Mouse (Mus musculus) ovary, postnatal 14 days (tissue): ENCODE data around the gene Hs3st1.
"Not testable (repeated sequence)": the region's sequence is repeated elsewhere in the genome, so short reads cannot be mapped to it uniquely, and the experiment has no call there.

ENCODE experiments used
- DNase-seq: peaks from one replicate; pipeline ENCODE4 v3.0.0; 2022; ENCODE audit warnings: low spot score

Gene Hs3st1

GRCm38 (mm10) chr5:39755375-39755774 is at the start of gene Hs3st1:
Hs3st1 (minus strand) TSS chr5:39755475.
- DNase-seq: not testable (repeated sequence)

- DNase-seq: no peak
These were observed 49.4 kb upstream of the Hs3st1 start for GRCm38 (mm10) chr5:39804663-39805062.

GRCm38 (mm10) chr5:39803941-39804340 is 48.7 kb upstream of the Hs3st1 start:
- DNase-seq: no peak

GRCm38 (mm10) chr5:39803457-39803856 is 48.2 kb upstream of the Hs3st1 start:
- DNase-seq: no peak

- no peak for DNase-seq
These were observed 46.8 kb upstream of the Hs3st1 start for GRCm38 (mm10) chr5:39802110-39802509.

- DNase-seq: no peak
These were observed 21.9 kb upstream of the Hs3st1 start for GRCm38 (mm10) chr5:39777094-39777710.

- no peak for DNase-seq
These were observed 16.5 kb upstream of the Hs3st1 start for GRCm38 (mm10) chr5:39771680-39772348.

- no peak for DNase-seq
These were observed 6.6 kb upstream of the Hs3st1 start for GRCm38 (mm10) chr5:39761682-39762456.

- no peak for DNase-seq
These were observed 3.7 kb upstream of the Hs3st1 start for GRCm38 (mm10) chr5:39758890-39759475.

- no peak for DNase-seq
These were observed 18.4 kb downstream of the Hs3st1 start for GRCm38 (mm10) chr5:39736843-39737242.

- no peak for DNase-seq
These were observed 21.4 kb downstream of the Hs3st1 start for GRCm38 (mm10) chr5:39733750-39734443.

GRCm38 (mm10) chr5:39733013-39733749 is 22.1 kb downstream of the Hs3st1 start:
- no peak for DNase-seq

- no peak for DNase-seq
These were observed 39.4 kb downstream of the Hs3st1 start for GRCm38 (mm10) chr5:39715694-39716550.

GRCm38 (mm10) chr5:39715193-39715592 is 40.1 kb downstream of the Hs3st1 start:
- no peak for DNase-seq

GRCm38 (mm10) chr5:39705539-39705938 is 49.7 kb downstream of the Hs3st1 start:
- no peak for DNase-seq

GRCm38 (mm10) chr5:39660826-39661225 is 94.4 kb downstream of the Hs3st1 start:
- DNase-seq: no peak

- DNase-seq: no peak
These were observed 95.9 kb downstream of the Hs3st1 start for GRCm38 (mm10) chr5:39659417-39659816.

GRCm38 (mm10) chr5:39644827-39645380 is 110.4 kb downstream of the Hs3st1 start:
- no peak for DNase-seq

- peak; percentile 85 for DNase-seq
These were observed 111.1 kb downstream of the Hs3st1 start for GRCm38 (mm10) chr5:39643924-39644826.
